ENCODE assay signal across 17 mouse cellular contexts in the genomic region with DNA sequence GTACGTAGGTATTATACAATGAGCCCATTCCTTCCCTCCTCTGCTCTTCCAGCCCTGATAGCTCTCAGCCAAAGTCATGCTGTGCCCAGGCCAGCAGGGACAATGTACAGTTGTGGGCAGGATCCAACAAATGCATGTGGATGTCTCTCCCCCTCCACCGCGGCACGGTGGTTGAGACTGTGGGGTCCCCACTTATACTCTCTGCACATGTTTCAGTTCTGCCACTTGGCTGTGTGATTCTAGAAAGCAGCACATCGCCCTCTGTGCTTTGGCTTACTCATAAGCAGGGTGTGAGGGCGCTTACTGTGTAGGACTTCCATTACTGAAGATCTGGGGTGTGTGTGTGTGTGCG. TPM values are rescaled to one million over a fixed set of nuclear protein-coding genes. Genes with fewer than 3 reads are reported as not detected.
DNase-seq lines count a peak whose midpoint lies in the region; ATAC-seq and TF ChIP-seq lines count a peak whose summit lies in the region.
"Had no signal": no experiment of that assay in that cellular context is flagged by ENCODE, and none has a peak within 500 bp of the region (broad histone marks: within the 10 kb centered on the region; RNA-seq: fewer than 3 reads in every experiment).

No protein-coding gene starts in this region.

- H3K4me3 ChIP-seq in hindbrain, embryonic 10.5 days, result no peak overlapping the region
- no peak overlapping the region for H3K4me3 ChIP-seq in hindbrain, embryonic 11.5 days (ENCODE audit: low read depth, low read length)
- H3K4me3 ChIP-seq in hindbrain, postnatal 0 days (ENCODE audit: low read length), result no peak overlapping the region
- H3K4me3 ChIP-seq: embryonic facial prominence, embryonic 12.5 days; stomach, embryonic 15.5 days had no signal

- ATAC-seq in cerebellum, adult (ENCODE audit: insufficient number of reproducible peaks, low FRiP score, low TSS enrichment), result peak; percentile 77
- ATAC-seq in hindbrain, embryonic 11.5 days (ENCODE audit: low FRiP score), result no peak
- ATAC-seq in hindbrain, postnatal 0 days, result peak; percentile 36; the same call in 1 of the 2 replicates
- ATAC-seq: CD4-positive, CD25-positive, alpha-beta regulatory T cell, adult 4 months; liver, postnatal 0 days had no signal

- 0 out of 2 replicates have a peak, but pooled peaks cover 13% of the 10 kb centered on the region for H3K27me3 ChIP-seq in hindbrain, embryonic 10.5 days (ENCODE audit: insufficient read depth, poor library complexity, severe bottlenecking)
- H3K27me3 ChIP-seq in hindbrain, embryonic 11.5 days (ENCODE audit: control insufficient read depth, insufficient read depth, low read length), result no peaks in the 10 kb centered on the region; the same call in 1 of the 2 replicates
- H3K27me3 ChIP-seq in hindbrain, postnatal 0 days (ENCODE audit: insufficient read depth, low read length), result no peaks in the 10 kb centered on the region
- H3K27me3 ChIP-seq: embryonic facial prominence, embryonic 12.5 days; stomach, embryonic 15.5 days had no signal

- WGBS in hindbrain, embryonic 10.5 days, result 85% methylated on average over 7 of the region's 7 CpGs
- 90% methylated on average over 7 of the region's 7 CpGs for WGBS in hindbrain, embryonic 11.5 days
- WGBS in hindbrain, postnatal 0 days, result 60% methylated on average over 7 of the region's 7 CpGs

- TF ChIP-seq CTCF in hindbrain, postnatal 0 days (IDR thresholded peaks at IDR 0.05; ENCODE audit: low read depth), result no peak

- no peak overlapping the region for H3K9ac ChIP-seq in hindbrain, embryonic 11.5 days (ENCODE audit: low read depth, low read length)
- no peak overlapping the region for H3K9ac ChIP-seq in hindbrain, postnatal 0 days (replicated peaks; ENCODE audit: low read length)
- H3K9ac ChIP-seq: liver, postnatal 0 days; stomach, embryonic 15.5 days had no signal

- peaks cover 28% of the 10 kb centered on the region for H3K4me1 ChIP-seq in hindbrain, embryonic 10.5 days (replicated peaks)
- H3K4me1 ChIP-seq in hindbrain, embryonic 11.5 days (replicated peaks; ENCODE audit: control insufficient read depth, insufficient read depth, low read length), result no peaks in the 10 kb centered on the region; the same call in 1 of the 2 replicates
- H3K4me1 ChIP-seq in hindbrain, postnatal 0 days (ENCODE audit: insufficient read depth, low read length), result no peaks in the 10 kb centered on the region
- H3K4me1 ChIP-seq: embryonic facial prominence, embryonic 12.5 days; stomach, embryonic 15.5 days had no signal

- H3K9me3 ChIP-seq in hindbrain, embryonic 10.5 days, result no peaks in the 10 kb centered on the region
- H3K9me3 ChIP-seq in hindbrain, embryonic 11.5 days (ENCODE audit: control insufficient read depth, low read length), result no peaks in the 10 kb centered on the region
- no peaks in the 10 kb centered on the region for H3K9me3 ChIP-seq in hindbrain, postnatal 0 days (ENCODE audit: low read length)
- H3K9me3 ChIP-seq: embryonic facial prominence, embryonic 12.5 days; G1E; stomach, embryonic 15.5 days had no signal

- 0 out of 2 replicates have a peak overlapping the region, but pooled peaks have one; percentile 40 for H3K27ac ChIP-seq in hindbrain, embryonic 10.5 days
- no peak overlapping the region for H3K27ac ChIP-seq in hindbrain, embryonic 11.5 days (ENCODE audit: low read depth, low read length)
- H3K27ac ChIP-seq in hindbrain, postnatal 0 days, result peak overlapping the region; percentile 11; the same call in 1 of the 2 replicates
- H3K27ac ChIP-seq: embryonic facial prominence, embryonic 12.5 days; stomach, embryonic 15.5 days had no signal

- H3K36me3 ChIP-seq in hindbrain, embryonic 10.5 days, result no peaks in the 10 kb centered on the region
- H3K36me3 ChIP-seq in hindbrain, embryonic 11.5 days (ENCODE audit: control insufficient read depth, insufficient read depth, low read length), result no peaks in the 10 kb centered on the region
- no peaks in the 10 kb centered on the region for H3K36me3 ChIP-seq in hindbrain, postnatal 0 days (ENCODE audit: insufficient read depth, low read length)
- H3K36me3 ChIP-seq: embryonic facial prominence, embryonic 12.5 days; G1E; stomach, embryonic 15.5 days had no signal

- H3K4me2 ChIP-seq in hindbrain, embryonic 11.5 days (replicated peaks; ENCODE audit: low read depth, low read length), result no peak overlapping the region
- H3K4me2 ChIP-seq in hindbrain, postnatal 0 days (ENCODE audit: low read depth, low read length), result no peak overlapping the region
- H3K4me2 ChIP-seq: embryonic facial prominence, embryonic 12.5 days; stomach, embryonic 15.5 days had no signal

- no peak for DNase-seq in cerebellum, postnatal 4 days (ENCODE audit: low spot score in 2 of 2)
- DNase-seq in hindbrain, embryonic 10.5 days (ENCODE audit: low spot score), result no peak
- no peak for DNase-seq in hindbrain, embryonic 11.5 days (ENCODE audit: low spot score)
- DNase-seq in brain, adult 2 months (ENCODE audit: low read depth, low spot score), result peak; percentile 70
- DNase-seq in hindbrain, postnatal 0 days (ENCODE audit: low spot score), result peak; percentile 29
- DNase-seq in lung, postnatal 36 days, result no peak
- DNase-seq in lung, adult 18-20 months, result no peak
- DNase-seq: liver; liver, postnatal 0 days had no signal

RNA-seq across cellular contexts. Expression of a gene that starts 9.2 kb away (rescaled TPM):
- 0.07 and 0.47 TPM in 2 replicates for polyA plus RNA-seq in hindbrain, embryonic 10.5 days (2016; fragmentation: Nextera tagmentation; extraction: Ambion mirVana)
- polyA plus RNA-seq in hindbrain, embryonic 11.5 days (2014; fragmentation: Nextera tagmentation; extraction: Ambion mirVana), result 0.20 and 0.43 TPM in 2 replicates
- total RNA-seq in hindbrain, postnatal 0 days (2014; rRNA removed), result 1.9 and 4.1 TPM in 2 replicates
- 0.53 and 0.69 TPM in 2 replicates for polyA plus RNA-seq in hindbrain, postnatal 0 days (2015; fragmentation: Nextera tagmentation; extraction: Ambion mirVana)
- polyA plus RNA-seq: G1E; liver, postnatal 0 days had no signal

RNA-seq across cellular contexts. Expression of a gene that starts 11.2 kb away (rescaled TPM):
- polyA plus RNA-seq in hindbrain, embryonic 10.5 days (2016; fragmentation: Nextera tagmentation; extraction: Ambion mirVana), result not detected in 2 replicates
- polyA plus RNA-seq in hindbrain, embryonic 11.5 days (2014; fragmentation: Nextera tagmentation; extraction: Ambion mirVana), result not detected in 2 replicates
- not detected in 2 replicates for total RNA-seq in hindbrain, postnatal 0 days (2014; rRNA removed)
- polyA plus RNA-seq in hindbrain, postnatal 0 days (2015; fragmentation: Nextera tagmentation; extraction: Ambion mirVana), result 0.38 and 0.47 TPM in 2 replicates
- total RNA-seq: G1E; gastrocnemius, postnatal 14 days; heart, adult 8-10 months had no signal
- polyA plus RNA-seq: CD4-positive, CD25-positive, alpha-beta regulatory T cell, adult 4 months; G1E; heart, embryonic 16.5 days; liver, postnatal 0 days had no signal

RNA-seq across cellular contexts. Expression of a gene that starts 53.8 kb away (rescaled TPM):
- polyA plus RNA-seq in hindbrain, embryonic 10.5 days (2016; fragmentation: Nextera tagmentation; extraction: Ambion mirVana), result 148 and 161 TPM in 2 replicates
- polyA plus RNA-seq in hindbrain, embryonic 11.5 days (2014; fragmentation: Nextera tagmentation; extraction: Ambion mirVana), result 60.8 and 84.0 TPM in 2 replicates
- total RNA-seq in hindbrain, postnatal 0 days (2014; rRNA removed), result 152 and 166 TPM in 2 replicates
- 195 and 196 TPM in 2 replicates for polyA plus RNA-seq in hindbrain, postnatal 0 days (2015; fragmentation: Nextera tagmentation; extraction: Ambion mirVana)

RNA-seq across cellular contexts. Expression of a gene that starts 55.6 kb away (rescaled TPM):
- 0.09 TPM in 1 of 2 replicates, not detected in the other for polyA plus RNA-seq in hindbrain, embryonic 10.5 days (2016; fragmentation: Nextera tagmentation; extraction: Ambion mirVana)
- not detected in 2 replicates for polyA plus RNA-seq in hindbrain, embryonic 11.5 days (2014; fragmentation: Nextera tagmentation; extraction: Ambion mirVana)
- total RNA-seq in hindbrain, postnatal 0 days (2014; rRNA removed), result 0.11 TPM in 1 of 2 replicates, not detected in the other
- 0.04 and 0.05 TPM in 2 replicates for polyA plus RNA-seq in hindbrain, postnatal 0 days (2015; fragmentation: Nextera tagmentation; extraction: Ambion mirVana)
- polyA plus RNA-seq: CD4-positive, CD25-positive, alpha-beta regulatory T cell, adult 4 months; heart, embryonic 16.5 days; liver, postnatal 0 days had no signal

Comparison
In these comparisons a context has a peak if more than half of its experiments do, and no peak if none do; other contexts are left out.
1. DNase-seq: peak in brain, adult 2 months (single experiment) and hindbrain, postnatal 0 days (single experiment); none in cerebellum, postnatal 4 days (0 of 2), hindbrain, embryonic 10.5 days (single experiment), hindbrain, embryonic 11.5 days (single experiment), lung, postnatal 36 days (single experiment) and lung, adult 18-20 months (0 of 2).